Mouse (Mus musculus): ENCODE measurements around the gene Hnf1a. TPM values are rescaled to one million over a fixed set of nuclear protein-coding genes. Genes with fewer than 3 reads are reported as not detected.
A peak's percentile ranks its signal among the peaks of the same experiment; 100 is the strongest.

The Hnf1a gene
- 0.06 TPM in 1 of 2 replicates, not detected in the other for polyA plus RNA-seq (2016; fragmentation: Nextera tagmentation; extraction: Ambion mirVana)

DNA sequence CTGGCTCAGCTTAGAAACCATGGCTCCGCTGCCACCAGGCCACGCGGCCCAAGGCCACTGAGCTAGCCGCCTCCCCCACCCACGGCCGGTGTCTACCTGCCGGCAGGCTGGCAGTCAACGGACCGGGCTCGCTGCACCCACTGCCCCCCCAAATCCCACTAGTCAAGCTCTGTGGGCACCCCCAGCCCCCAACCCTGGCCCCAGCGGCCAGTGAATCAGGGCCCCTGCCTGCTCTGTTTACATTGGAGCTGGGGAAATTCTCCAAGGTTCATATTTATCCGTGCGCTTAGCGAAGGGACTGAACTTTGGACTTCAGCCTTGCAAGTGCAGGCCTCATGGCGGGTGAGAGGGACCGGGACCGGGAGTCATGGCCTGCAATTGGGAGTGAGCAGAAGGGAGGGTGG lies at the start of gene Hnf1a:
Hnf1a (minus strand) TSS at position 271 of the 404 bp plus-strand sequence.
- no peaks in the 10 kb centered on the region for H3K36me3 ChIP-seq

DNA sequence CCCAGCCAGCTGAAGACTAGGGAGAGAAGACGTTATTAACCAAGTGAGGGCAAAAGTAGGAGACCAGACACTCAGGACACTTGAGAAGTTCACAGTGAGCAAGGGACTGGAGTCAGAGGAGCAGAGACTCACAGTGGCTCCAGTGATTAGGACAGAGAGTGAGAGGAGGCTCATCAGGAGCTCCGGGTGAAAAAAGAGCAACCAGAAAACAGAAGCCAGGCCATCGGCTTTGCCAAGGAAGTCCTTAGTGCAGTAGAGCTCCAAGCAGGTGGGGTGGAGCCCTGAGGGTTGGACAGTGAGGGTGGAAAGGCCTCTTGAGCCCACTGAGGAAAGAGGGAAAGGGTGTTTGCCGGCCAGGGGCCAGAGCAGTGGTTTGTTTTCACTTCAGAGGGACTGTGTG lies 47.9 kb upstream of the Hnf1a start:
- no peak overlapping the region for H3K4me2 ChIP-seq (replicated peaks)
- no peak overlapping the region for H3K27ac ChIP-seq
- WGBS: 86% methylated on average over 4 of the region's 4 CpGs
- no peak for ATAC-seq (ENCODE audit: low FRiP score)
- no peaks in the 10 kb centered on the region for H3K27me3 ChIP-seq
- H3K36me3 ChIP-seq: no peaks in the 10 kb centered on the region
- no peak overlapping the region for H3K4me3 ChIP-seq
- H3K9ac ChIP-seq: no peak overlapping the region
- H3K9me3 ChIP-seq (replicated peaks): no peaks in the 10 kb centered on the region
- H3K4me1 ChIP-seq: peaks cover 13% of the 10 kb centered on the region

More for the DNA sequence above, at the start of gene Hnf1a:
- ATAC-seq (ENCODE audit: low FRiP score): no peak
- Histone ChIP-seq H3K4me2 (replicated peaks) (no peak within 1 kb of the TSS), H3K9me3 (replicated peaks) (no peaks in the 10 kb centered on the region), H3K4me1 (0 out of 2 replicates have a peak, but pooled peaks cover 5% of the 10 kb centered on the region), H3K27me3 (peaks cover 23% of the 10 kb centered on the region), H3K27ac (no peak within 1 kb of the TSS), H3K9ac (no peak within 1 kb of the TSS), H3K4me3 (no peak within 1 kb of the TSS)
- WGBS: 79% methylated on average over 17 of the region's 17 CpGs

DNA sequence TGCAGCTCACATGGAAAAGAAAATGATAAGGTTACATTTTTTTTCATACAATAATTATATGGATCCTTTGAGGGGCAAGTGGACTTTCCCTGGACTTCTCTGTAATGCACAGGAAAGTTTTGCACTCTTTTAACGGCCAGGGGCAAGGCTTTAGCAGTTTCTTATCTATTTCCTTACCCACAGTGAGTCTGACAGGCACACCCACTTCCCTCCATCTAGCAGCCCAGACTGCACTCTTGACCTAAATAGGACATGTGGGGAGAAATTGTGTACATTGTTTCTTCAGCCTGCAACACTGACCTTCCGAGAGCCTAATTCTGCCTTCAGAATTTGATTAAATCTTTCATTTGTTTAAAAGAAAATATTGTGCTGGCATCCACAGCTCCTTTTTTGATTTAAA lies 47.4 kb upstream of the Hnf1a start:
- H3K9ac ChIP-seq: no peak overlapping the region
- H3K9me3 ChIP-seq (replicated peaks): no peaks in the 10 kb centered on the region

DNA sequence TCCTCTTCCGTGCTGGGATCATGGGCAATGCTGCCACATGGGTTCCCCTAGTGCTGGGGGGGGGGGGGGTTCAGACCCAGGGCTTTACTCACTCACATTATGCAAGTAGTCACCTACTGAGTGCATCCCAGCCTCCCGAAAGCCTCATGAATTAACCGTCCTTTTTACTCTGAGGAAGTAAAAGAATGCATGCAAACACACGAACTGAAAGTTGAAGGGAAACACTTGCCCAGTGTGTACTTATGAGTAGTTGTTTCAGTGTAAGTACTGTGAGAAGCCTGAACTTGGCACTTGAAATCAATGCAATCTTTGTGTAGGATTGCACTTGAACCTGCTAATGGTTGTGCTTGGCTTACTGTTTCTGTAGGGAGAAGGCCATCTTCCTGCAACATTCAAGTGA lies 44.2 kb upstream of the Hnf1a start:
- WGBS: 48% methylated on average over 4 of the region's 4 CpGs
- Histone ChIP-seq H3K4me3 (no peak overlapping the region), H3K27ac (no peak overlapping the region), H3K9ac (no peak overlapping the region), H3K4me1 (peaks cover 34% of the 10 kb centered on the region), H3K27me3 (no peaks in the 10 kb centered on the region), H3K9me3 (replicated peaks) (no peaks in the 10 kb centered on the region), H3K36me3 (no peaks in the 10 kb centered on the region), H3K4me2 (replicated peaks) (no peak overlapping the region)
- ATAC-seq (ENCODE audit: low FRiP score): no peak

More for the DNA sequence above, 47.4 kb upstream of the Hnf1a start:
- no peak overlapping the region for H3K4me3 ChIP-seq
- ATAC-seq (ENCODE audit: low FRiP score): no peak
- WGBS: 85% methylated on average over 2 of the region's 2 CpGs
- no peak overlapping the region for H3K27ac ChIP-seq
- no peak overlapping the region for H3K4me2 ChIP-seq (replicated peaks)
- H3K27me3 ChIP-seq: no peaks in the 10 kb centered on the region
- peaks cover 17% of the 10 kb centered on the region for H3K4me1 ChIP-seq
- no peaks in the 10 kb centered on the region for H3K36me3 ChIP-seq

DNA sequence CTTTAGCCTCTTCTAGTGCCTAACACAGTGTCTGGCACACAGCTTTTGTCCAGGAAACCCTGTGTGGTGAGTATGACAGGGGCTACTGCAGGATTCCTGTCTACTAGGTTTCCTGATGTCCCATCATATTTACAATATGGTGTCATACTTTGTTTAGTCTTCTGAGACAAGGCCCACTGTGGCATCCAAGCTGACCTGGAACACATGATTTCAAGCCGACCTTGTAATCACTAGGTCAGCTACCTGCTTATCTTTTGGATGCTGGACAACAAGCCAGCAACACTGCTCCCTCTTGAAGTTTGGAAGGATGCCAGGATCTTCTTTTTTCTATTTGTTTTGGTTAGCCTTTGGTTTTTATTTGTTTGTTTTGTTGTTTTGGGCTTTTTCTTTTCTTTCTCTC lies 43.7 kb upstream of the Hnf1a start:
- peaks cover 35% of the 10 kb centered on the region for H3K4me1 ChIP-seq
- H3K36me3 ChIP-seq: no peaks in the 10 kb centered on the region
- no peak overlapping the region for H3K9ac ChIP-seq
- no peaks in the 10 kb centered on the region for H3K9me3 ChIP-seq (replicated peaks)
- no peak overlapping the region for H3K27ac ChIP-seq
- no peak for ATAC-seq (ENCODE audit: low FRiP score)
- WGBS: 79% methylated on average over 1 of the region's 1 CpGs
- H3K4me3 ChIP-seq: no peak overlapping the region
- no peak overlapping the region for H3K4me2 ChIP-seq (replicated peaks)
- no peaks in the 10 kb centered on the region for H3K27me3 ChIP-seq

DNA sequence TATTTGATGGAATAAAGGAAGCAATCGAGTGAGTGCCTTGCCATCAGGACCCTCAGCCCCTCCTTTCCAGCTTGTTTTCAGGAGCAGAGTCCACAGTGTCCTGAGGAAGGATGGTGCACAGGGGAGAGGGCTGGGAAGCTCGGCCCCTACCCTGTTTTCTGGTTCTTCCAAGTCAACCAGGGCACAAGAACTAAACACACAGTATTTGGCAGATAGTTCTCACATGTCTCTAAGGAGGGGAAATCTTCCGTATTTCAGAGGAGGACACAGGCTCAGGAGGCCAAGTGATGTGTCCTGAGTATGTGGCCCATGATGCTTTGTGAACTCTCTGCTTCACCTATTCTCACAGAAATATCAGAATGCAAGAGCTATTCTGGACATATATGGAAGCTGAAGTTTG lies 42.5 kb upstream of the Hnf1a start:
- H3K36me3 ChIP-seq: no peaks in the 10 kb centered on the region
- no peak overlapping the region for H3K4me3 ChIP-seq
- H3K27ac ChIP-seq: no peak overlapping the region
- no peak overlapping the region for H3K9ac ChIP-seq
- peak overlapping the region; percentile 97; the same call in 1 of the 2 replicates for H3K4me2 ChIP-seq (replicated peaks)
- no peaks in the 10 kb centered on the region for H3K9me3 ChIP-seq (replicated peaks)
- ATAC-seq (ENCODE audit: low FRiP score): no peak
- no peaks in the 10 kb centered on the region for H3K27me3 ChIP-seq
- H3K4me1 ChIP-seq: peaks cover 32% of the 10 kb centered on the region
- WGBS: 61% methylated on average over 3 of the region's 3 CpGs

DNA sequence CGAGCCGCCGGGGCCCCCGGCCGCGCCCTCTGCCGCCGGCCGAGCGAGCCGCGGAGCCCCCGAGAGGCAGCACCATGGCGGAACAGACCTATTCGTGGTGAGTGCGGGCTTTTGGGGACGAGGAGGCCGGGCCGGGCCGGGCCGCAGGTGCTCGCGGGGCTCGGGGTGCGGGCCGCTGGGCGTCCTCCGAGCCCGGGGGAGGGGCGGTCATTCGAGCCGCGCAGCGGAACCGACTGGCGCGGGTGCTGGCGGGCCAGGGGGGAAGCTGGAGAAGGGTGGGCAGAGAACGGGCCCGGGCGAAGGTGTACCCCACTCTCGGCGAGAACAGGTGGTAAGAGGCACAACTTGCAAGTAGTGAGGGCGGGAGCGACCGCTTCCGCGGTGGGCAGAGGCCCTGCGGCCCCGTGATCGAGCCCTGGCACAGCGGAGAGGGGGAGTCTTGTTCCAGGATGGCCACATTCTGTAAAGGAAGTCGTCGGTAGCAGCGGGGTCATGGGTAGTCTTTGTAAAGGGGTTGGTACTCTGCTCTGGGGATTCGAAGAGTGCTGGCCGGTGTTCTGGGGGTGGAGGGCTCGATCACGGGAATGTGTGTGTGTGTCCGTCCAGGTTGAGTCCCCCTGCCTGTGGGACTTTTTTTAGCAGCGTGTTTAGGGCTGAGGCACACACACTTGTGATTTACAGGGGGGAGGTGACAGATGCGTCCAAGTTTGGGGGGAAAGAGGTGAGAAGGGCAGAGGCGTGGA lies 40.8 kb upstream of the Hnf1a start:
- Histone ChIP-seq H3K36me3 (no peaks in the 10 kb centered on the region), H3K27ac (peak overlapping the region; percentile 93), H3K9ac (peak overlapping the region; percentile 98), H3K27me3 (no peaks in the 10 kb centered on the region), H3K9me3 (replicated peaks) (no peaks in the 10 kb centered on the region), H3K4me3 (peak overlapping the region; percentile 98), H3K4me2 (replicated peaks) (peak overlapping the region; percentile 97), H3K4me1 (peaks cover 32% of the 10 kb centered on the region)
- WGBS: under 1% methylated on average over 61 of the region's 63 CpGs
- peak; percentile 44 for ATAC-seq (ENCODE audit: low FRiP score)

DNA sequence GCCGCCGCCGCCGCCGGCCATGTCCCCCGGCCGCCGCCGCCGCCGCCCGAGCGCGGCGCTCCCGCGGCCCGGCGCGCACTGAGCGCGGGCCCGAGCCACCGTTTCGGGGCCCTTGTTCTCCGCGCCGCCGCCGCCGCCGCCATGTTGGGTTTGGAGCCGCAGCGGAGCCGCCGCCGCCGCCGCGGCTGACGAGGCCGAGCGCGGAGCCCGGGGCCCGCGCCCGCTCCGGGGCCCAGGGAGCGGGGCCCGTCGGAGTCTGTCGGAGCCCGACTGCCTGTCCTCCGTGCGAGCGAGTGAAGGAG lies 40.3 kb upstream of the Hnf1a start:
- H3K4me2 ChIP-seq (replicated peaks): peak overlapping the region; percentile 97
- peak; percentile 51; the same call in 1 of the 2 replicates for ATAC-seq (ENCODE audit: low FRiP score)

DNA sequence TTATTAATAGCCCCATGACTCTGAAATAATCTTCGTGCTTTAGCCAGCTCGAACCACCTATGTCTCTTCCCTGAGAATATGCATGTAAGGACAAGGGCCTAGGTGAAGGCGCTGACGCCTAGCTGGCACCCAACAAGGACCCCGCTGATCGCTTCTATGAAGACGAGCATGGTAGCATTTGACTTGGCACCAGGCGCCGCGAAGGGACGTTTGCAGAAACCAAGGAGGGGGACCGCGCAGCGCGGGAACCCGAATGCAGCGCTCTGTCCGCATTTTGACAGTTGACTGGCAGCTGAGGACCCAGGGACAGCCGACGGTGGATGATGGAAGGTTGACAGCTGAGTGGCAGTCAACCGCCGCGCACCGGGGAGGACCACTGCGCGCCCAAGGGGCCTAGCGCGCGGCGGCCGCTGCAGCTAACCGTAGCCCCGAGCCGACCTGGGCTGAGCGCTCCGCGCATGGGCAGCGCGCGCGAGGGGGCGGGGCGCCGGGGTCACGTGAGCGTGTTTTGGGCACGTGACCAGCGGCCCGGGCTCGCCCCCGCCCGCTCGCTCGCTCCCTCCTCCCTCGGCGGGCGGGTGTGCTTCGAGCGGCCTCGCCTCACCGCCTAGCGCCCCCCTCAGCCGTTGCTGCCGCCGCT lies 39.8 kb upstream of the Hnf1a start, which contains the start of gene Sppl3:
Sppl3 (plus strand) TSS at position 561 of the 640 bp plus-strand sequence.
- no peaks in the 10 kb centered on the region for H3K27me3 ChIP-seq
- H3K4me2 ChIP-seq (replicated peaks): peak within 1 kb of the TSS; percentile 97
- no peaks in the 10 kb centered on the region for H3K9me3 ChIP-seq (replicated peaks)
- peak; percentile 93 for ATAC-seq (ENCODE audit: low FRiP score)
- WGBS: 1% methylated on average over 41 of the region's 65 CpGs
- H3K4me3 ChIP-seq: peak within 1 kb of the TSS; percentile 98
- peak within 1 kb of the TSS; percentile 98 for H3K9ac ChIP-seq
- H3K4me1 ChIP-seq: peaks cover 30% of the 10 kb centered on the region
- no peaks in the 10 kb centered on the region for H3K36me3 ChIP-seq
- H3K27ac ChIP-seq: peak within 1 kb of the TSS; percentile 93

More for the DNA sequence above, 40.3 kb upstream of the Hnf1a start:
- Histone ChIP-seq H3K27me3 (no peaks in the 10 kb centered on the region), H3K4me1 (peaks cover 32% of the 10 kb centered on the region), H3K9ac (peak overlapping the region; percentile 98), H3K4me3 (peak overlapping the region; percentile 98), H3K9me3 (replicated peaks) (no peaks in the 10 kb centered on the region), H3K36me3 (no peaks in the 10 kb centered on the region), H3K27ac (peak overlapping the region; percentile 93)
- WGBS: 0% methylated on average over 26 of the region's 57 CpGs

DNA sequence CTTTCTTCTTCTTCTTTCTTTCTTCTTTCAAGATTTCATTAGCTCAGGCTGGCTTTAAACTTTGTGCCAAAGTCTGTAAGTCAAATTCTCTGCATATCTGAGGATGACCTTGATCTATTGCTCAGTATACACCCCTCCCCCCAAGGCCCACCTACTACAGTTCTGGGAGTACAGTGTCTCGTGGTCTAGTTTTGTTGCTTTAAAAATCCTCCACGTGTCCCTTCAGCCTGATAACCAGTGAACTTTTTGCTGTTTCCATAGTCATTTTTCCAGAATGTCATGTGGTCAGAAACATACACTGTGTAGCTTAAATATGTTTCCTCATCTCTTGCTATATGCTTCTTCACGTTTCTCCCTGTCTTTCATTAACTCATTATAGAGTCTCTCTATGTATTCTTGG lies 39.1 kb upstream of the Hnf1a start:
- peak overlapping the region; percentile 98; the same call in 1 of the 2 replicates for H3K9ac ChIP-seq
- ATAC-seq (ENCODE audit: low FRiP score): no peak
- no peaks in the 10 kb centered on the region for H3K27me3 ChIP-seq
- no peak overlapping the region for H3K27ac ChIP-seq
- H3K4me1 ChIP-seq: peaks cover 28% of the 10 kb centered on the region
- WGBS: 67% methylated on average over 3 of the region's 3 CpGs
- no peak overlapping the region; the same call in 1 of the 2 replicates for H3K4me3 ChIP-seq
- H3K9me3 ChIP-seq (replicated peaks): no peaks in the 10 kb centered on the region
- H3K4me2 ChIP-seq (replicated peaks): peak overlapping the region; percentile 55
- H3K36me3 ChIP-seq: no peaks in the 10 kb centered on the region

DNA sequence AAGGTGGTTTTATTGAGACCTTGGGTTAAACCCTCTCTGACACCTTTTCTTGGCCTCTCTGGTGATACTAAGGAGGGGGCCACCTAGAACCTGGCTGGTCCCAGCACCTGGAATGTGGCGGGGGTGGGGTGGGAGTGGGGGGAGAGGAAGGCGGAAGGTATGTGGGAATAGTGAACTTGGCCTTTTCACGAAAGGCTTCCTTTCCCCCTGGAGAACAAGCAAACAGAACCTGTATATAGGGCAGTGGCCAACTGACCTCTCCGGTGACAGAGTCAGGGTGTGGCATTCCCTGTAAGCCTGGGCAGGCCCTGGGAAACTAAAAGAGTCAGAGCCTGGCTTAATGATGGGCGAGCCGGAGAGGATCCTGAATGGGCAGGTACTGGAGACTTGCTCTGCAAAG lies 38.2 kb upstream of the Hnf1a start:
- peaks cover 22% of the 10 kb centered on the region for H3K4me1 ChIP-seq
- 88% methylated on average over 6 of the region's 6 CpGs for WGBS
- no peak overlapping the region for H3K9ac ChIP-seq
- no peak for ATAC-seq (ENCODE audit: low FRiP score)
- H3K27ac ChIP-seq: no peak overlapping the region
- H3K4me2 ChIP-seq (replicated peaks): no peak overlapping the region
- no peak overlapping the region for H3K4me3 ChIP-seq
- H3K9me3 ChIP-seq (replicated peaks): no peaks in the 10 kb centered on the region
- H3K36me3 ChIP-seq: no peaks in the 10 kb centered on the region
- no peaks in the 10 kb centered on the region for H3K27me3 ChIP-seq

DNA sequence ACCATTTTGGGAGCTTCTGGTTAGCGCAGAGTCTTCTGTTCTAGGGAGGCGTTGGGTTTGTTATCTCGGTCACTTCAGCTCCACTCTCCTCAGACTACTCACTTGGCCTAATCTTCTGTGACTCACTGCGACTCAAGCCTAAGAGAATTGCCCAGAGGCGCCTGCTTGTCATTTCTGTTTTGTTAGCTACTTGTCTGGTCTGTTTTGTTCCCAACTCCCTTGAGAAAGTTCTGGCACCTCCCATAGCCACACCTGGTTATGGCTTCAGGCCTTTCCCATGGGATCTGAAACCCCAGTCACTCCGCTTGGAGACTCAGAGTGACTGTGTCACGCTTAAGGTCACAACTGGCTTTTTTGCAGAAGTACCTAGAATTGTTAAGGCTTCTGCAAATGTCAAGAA lies 37.4 kb upstream of the Hnf1a start:
- no peak overlapping the region for H3K4me3 ChIP-seq
- no peak overlapping the region for H3K27ac ChIP-seq
- peaks cover 19% of the 10 kb centered on the region for H3K4me1 ChIP-seq
- WGBS: 90% methylated on average over 7 of the region's 7 CpGs
- H3K27me3 ChIP-seq: no peaks in the 10 kb centered on the region
- H3K36me3 ChIP-seq: no peaks in the 10 kb centered on the region
- no peaks in the 10 kb centered on the region for H3K9me3 ChIP-seq (replicated peaks)
- H3K9ac ChIP-seq: no peak overlapping the region
- no peak for ATAC-seq (ENCODE audit: low FRiP score)
- no peak overlapping the region for H3K4me2 ChIP-seq (replicated peaks)

Data from hindbrain, embryonic 12.5 days (tissue).